Mouse (Mus musculus) midbrain, postnatal 0 days (tissue): ENCODE measurements around the gene Snd1. TPM values are rescaled to one million over a fixed set of nuclear protein-coding genes. Genes with fewer than 3 reads are reported as not detected.

Experiments used
- ATAC-seq: fragments of 200-750 bp; cut with Nextera tagmentation; 2 replicates; pipeline ENCODE4 v1.8.0; 2017; ENCODE audit warnings: moderate number of reproducible peaks, mild to moderate bottlenecking, moderate TSS enrichment, moderate library complexity; ENCODE audit not compliant: low FRiP score
- DNase-seq: peaks from one replicate; pipeline ENCODE4 v3.0.0-alpha.2; 2015; ENCODE audit warnings: low spot score
- H3K27ac ChIP-seq: fragments of 300-500 bp; sonication (generic); 2 replicates; pipeline ENCODE4 v1.5.1; 2014; ENCODE audit warnings: low read depth, mild to moderate bottlenecking, low read length, mixed read lengths
- H3K27me3 ChIP-seq: fragments of 300-500 bp; sonication (generic); 2 replicates; pipeline ENCODE4 v1.6.1; 2014; ENCODE audit warnings: low read length, control low read depth, mixed read lengths; ENCODE audit not compliant: insufficient read depth
- H3K36me3 ChIP-seq: fragments of 300-500 bp; sonication (generic); 2 replicates; pipeline ENCODE4 v1.6.1; 2014; ENCODE audit warnings: low read length, control low read depth, mixed read lengths; ENCODE audit not compliant: insufficient read depth
- H3K4me1 ChIP-seq: fragments of 300-500 bp; sonication (generic); 2 replicates; pipeline ENCODE4 v1.6.1; 2014; ENCODE audit warnings: mild to moderate bottlenecking, control low read depth, antibody characterized with exemption, low read length, mixed read lengths; ENCODE audit not compliant: insufficient read depth
- H3K4me2 ChIP-seq: fragments of 300-500 bp; sonication (generic); 2 replicates; pipeline ENCODE4 v1.6.1; 2014; ENCODE audit warnings: low read depth, mild to moderate bottlenecking, low read length, mixed read lengths; ENCODE audit not compliant: poor library complexity, severe bottlenecking
- H3K4me3 ChIP-seq: fragments of 300-500 bp; sonication (generic); 2 replicates; pipeline ENCODE4 v1.5.1; 2014; ENCODE audit warnings: low read depth, mild to moderate bottlenecking, low read length, moderate library complexity
- H3K9ac ChIP-seq: fragments of 300-500 bp; sonication (generic); replicated peaks from 2 replicates; pipeline ENCODE4 v1.6.1; 2014; ENCODE audit warnings: mild to moderate bottlenecking, low read length, moderate library complexity, mixed read lengths; ENCODE audit not compliant: poor library complexity, severe bottlenecking
- H3K9me3 ChIP-seq: fragments of 300-500 bp; sonication (generic); 2 replicates; pipeline ENCODE4 v1.6.1; 2016; ENCODE audit warnings: low read length, control low read depth
- CTCF ChIP-seq: IDR thresholded peaks from 2 replicates; pipeline ENCODE4 v1.5.1; 2016; ENCODE audit warnings: antibody characterized with exemption, mild to moderate bottlenecking
- WGBS: fragments of 180-500 bp; shearing (Covaris S2); extraction: QIAGEN DNeasy Blood & Tissue Kit; methylation state at CpG from one replicate; pipeline ENCODE4 v1.1.7; 2014; 5-methylcytosine and 5-hydroxymethylcytosine counted together
- polyA plus RNA-seq: library from polyadenylated mRNA; unstranded; fragments of >200 nt; fragmentation: Nextera tagmentation; extraction: Ambion mirVana; gene quantifications from 2 replicates; pipeline ENCODE4 v1.2.1, GENCODE M21; 2015
- total RNA-seq: library from RNA; depleted of rRNA; stranded (reverse); fragments of >200 nt; gene quantifications from 2 replicates; pipeline ENCODE4 v1.2.3, GENCODE M21; 2014

Snd1 gene
- total and polyA plus RNA-seq, 2 experiments from 2014 or later: 70.6 to 81.1 TPM

- peak overlapping the region; percentile 91; the same call in 1 of the 2 replicates for H3K4me3 ChIP-seq
- no peak for TF ChIP-seq CTCF
- H3K9ac ChIP-seq: 0 out of 2 replicates have a peak overlapping the region, but pooled peaks have one; percentile 3
- H3K4me2 ChIP-seq: peak overlapping the region; percentile 94
- ATAC-seq (no peak), DNase-seq (no peak)
- no peaks in the 10 kb centered on the region for H3K27me3 ChIP-seq
- H3K27ac ChIP-seq: no peak overlapping the region
- WGBS: 91% methylated on average over 12 of the region's 12 CpGs
- H3K36me3 ChIP-seq: no peaks in the 10 kb centered on the region
- no peaks in the 10 kb centered on the region for H3K9me3 ChIP-seq
- peaks cover 32% of the 10 kb centered on the region for H3K4me1 ChIP-seq
Observed at GRCm38 (mm10) chr6:28830306-28830705, 355.4 kb downstream of the Snd1 start.

GRCm38 (mm10) chr6:28831011-28831853 is 356.3 kb downstream of the Snd1 start, which contains the start of gene Lrrc4:
Gene Lrrc4 (minus strand): TSS chr6:28831747.
- peak within 1 kb of the TSS; percentile 94 for H3K4me2 ChIP-seq
- no peaks in the 10 kb centered on the region for H3K9me3 ChIP-seq
- ATAC-seq: no peak; the same call in 1 of the 2 replicates
- peak within 1 kb of the TSS; percentile 91 for H3K27ac ChIP-seq
- H3K36me3 ChIP-seq: no peaks in the 10 kb centered on the region
- H3K4me1 ChIP-seq: peaks cover 23% of the 10 kb centered on the region; the same call in 1 of the 2 replicates
- TF ChIP-seq CTCF: no peak
- peak within 1 kb of the TSS; percentile 91 for H3K4me3 ChIP-seq
- WGBS: 22% methylated on average over 27 of the region's 27 CpGs
- no peaks in the 10 kb centered on the region for H3K27me3 ChIP-seq
- no peak for DNase-seq
- peak within 1 kb of the TSS; percentile 96 for H3K9ac ChIP-seq

GRCm38 (mm10) chr6:28831854-28832750 is 357.2 kb downstream of the Snd1 start:
- Histone ChIP-seq H3K36me3 (no peaks in the 10 kb centered on the region), H3K9me3 (no peaks in the 10 kb centered on the region), H3K9ac (peak overlapping the region; percentile 96), H3K27me3 (no peaks in the 10 kb centered on the region), H3K4me3 (peak overlapping the region; percentile 91), H3K4me2 (peak overlapping the region; percentile 94), H3K27ac (peak overlapping the region; percentile 91), H3K4me1 (peaks cover 23% of the 10 kb centered on the region; the same call in 1 of the 2 replicates)
- ATAC-seq (peak; percentile 54), DNase-seq (peak; percentile 65)
- TF ChIP-seq CTCF: no peak
- under 1% methylated on average over 51 of the region's 82 CpGs for WGBS

- H3K36me3 ChIP-seq: no peaks in the 10 kb centered on the region
- H3K9me3 ChIP-seq: no peaks in the 10 kb centered on the region
- peak overlapping the region; percentile 94 for H3K4me2 ChIP-seq
- H3K4me3 ChIP-seq: peak overlapping the region; percentile 91
- DNase-seq (peak; percentile 74), ATAC-seq (peak; percentile 82)
- under 1% methylated on average over 57 of the region's 58 CpGs for WGBS
- peak overlapping the region; percentile 91 for H3K27ac ChIP-seq
- H3K9ac ChIP-seq: peak overlapping the region; percentile 96
- peak; percentile 35 for TF ChIP-seq CTCF
- H3K4me1 ChIP-seq: peaks cover 18% of the 10 kb centered on the region; the same call in 1 of the 2 replicates
- H3K27me3 ChIP-seq: no peaks in the 10 kb centered on the region
Observed at GRCm38 (mm10) chr6:28832751-28833291, 357.9 kb downstream of the Snd1 start.

GRCm38 (mm10) chr6:28833380-28833822 is 358.5 kb downstream of the Snd1 start:
- peak overlapping the region; percentile 96 for H3K9ac ChIP-seq
- peak; percentile 84 for ATAC-seq

More at GRCm38 (mm10) chr6:28833380-28833822, 358.5 kb downstream of the Snd1 start:
- Histone ChIP-seq H3K4me3 (peak overlapping the region; percentile 91), H3K9me3 (no peaks in the 10 kb centered on the region), H3K27ac (peak overlapping the region; percentile 91), H3K27me3 (no peaks in the 10 kb centered on the region), H3K4me2 (peak overlapping the region; percentile 94), H3K4me1 (peaks cover 18% of the 10 kb centered on the region; the same call in 1 of the 2 replicates), H3K36me3 (no peaks in the 10 kb centered on the region)
- under 1% methylated on average over 33 of the region's 43 CpGs for WGBS
- peak; percentile 67 for DNase-seq
- TF ChIP-seq CTCF: no peak
